Mouse (Mus musculus): ENCODE measurements at regions not wholly inside any gene's neighbourhood (a gene's known extent, or its start where the extent isn't known, plus 50 kb on each side); places are given as distances from the start of the nearest gene placed in this dataset.
A peak's percentile ranks its signal among the peaks of the same experiment; 100 is the strongest.
"Not testable (repeated sequence)": the region's sequence is repeated elsewhere in the genome, so short reads cannot be mapped to it uniquely, and the experiment has no call there.

DNA sequence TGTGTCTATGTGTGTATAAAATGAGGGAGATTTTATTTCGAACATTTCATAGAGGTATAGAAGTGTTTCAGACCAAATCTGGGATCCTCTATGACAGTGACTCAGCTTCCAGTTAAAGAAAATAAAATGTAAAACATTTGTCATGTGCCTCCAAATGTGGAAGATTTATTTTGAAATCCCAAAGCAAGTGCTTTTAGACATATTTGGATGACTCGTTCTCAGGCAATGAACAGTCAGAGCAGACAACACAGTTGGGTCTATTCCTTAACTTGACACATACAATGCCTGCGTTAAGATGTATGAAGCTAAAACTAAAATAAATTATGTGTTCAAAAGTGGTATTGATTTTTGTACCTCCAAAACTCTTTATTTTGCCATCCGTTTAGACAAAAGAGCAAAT is 830.4 kb upstream of the Grm7 start:
- no peak for DNase-seq (ENCODE audit: extremely low spot score in 1 of 2, low spot score in 2 of 2)
- intact Hi-C loops (cut with DNase I): no loop called here

DNA sequence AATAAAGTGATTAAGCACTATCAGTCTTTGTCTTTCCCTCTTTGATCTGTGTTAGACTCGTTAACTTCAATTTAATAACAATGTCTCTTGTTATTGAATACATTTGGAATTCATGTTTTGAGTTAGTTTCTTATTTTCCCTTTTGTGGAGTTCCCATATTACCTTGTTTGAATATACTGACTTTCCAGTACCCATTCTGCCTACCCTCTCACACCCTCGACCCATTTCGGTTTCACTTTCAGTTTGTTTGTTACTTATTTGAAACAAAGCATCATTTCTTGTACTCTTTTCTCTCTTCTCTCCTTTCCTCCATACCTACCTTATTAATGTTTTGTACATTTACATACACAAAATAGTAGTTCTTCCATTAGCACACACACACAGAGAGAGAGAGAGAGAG is 797.1 kb upstream of the Grm7 start:
- no peak for DNase-seq (ENCODE audit: extremely low spot score in 1 of 2, low spot score in 2 of 2)
- intact Hi-C loops (cut with DNase I): no loop called here

DNA sequence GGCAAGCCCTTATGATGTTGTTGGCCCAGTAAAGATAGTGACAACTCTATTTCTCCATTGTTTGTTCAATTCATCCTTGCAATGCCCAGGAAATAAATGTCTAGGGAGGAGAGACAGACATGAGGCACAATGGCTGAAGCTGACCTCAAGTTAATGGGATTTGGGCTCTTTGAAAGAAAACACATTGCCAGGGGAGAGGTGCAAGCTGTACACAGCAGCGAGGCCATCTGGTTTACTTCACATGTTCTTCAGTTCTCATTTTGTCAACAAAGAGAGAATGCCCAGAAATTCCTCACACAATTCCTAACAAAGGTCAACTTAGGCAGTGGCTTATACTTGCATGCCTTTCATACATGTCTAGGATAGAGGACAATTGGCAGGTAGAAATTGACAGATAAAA is 789.6 kb upstream of the Grm7 start:
- no peak for DNase-seq (ENCODE audit: extremely low spot score in 1 of 2, low spot score in 2 of 2)
- intact Hi-C loops (cut with DNase I): no loop called here

DNA sequence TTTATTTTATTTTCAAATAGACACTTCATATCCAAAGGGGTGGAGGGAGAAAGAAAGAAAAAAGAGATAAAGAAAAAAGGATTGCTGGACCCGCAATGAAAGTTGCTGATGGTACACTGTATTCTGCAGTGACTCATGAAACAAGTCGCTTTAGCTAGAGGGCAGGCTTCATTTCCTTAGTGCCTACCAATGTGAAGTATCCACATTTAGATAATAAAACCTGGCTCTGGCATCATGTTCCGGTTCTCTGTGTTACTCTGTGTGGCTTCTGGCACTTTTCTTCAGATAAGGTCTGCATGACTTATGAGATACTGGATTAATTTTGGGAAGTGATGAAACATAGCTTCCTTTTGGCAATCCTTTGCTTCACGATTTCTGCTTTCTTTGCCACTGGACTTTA is 782.0 kb upstream of the Grm7 start:
- intact Hi-C loops (cut with DNase I): no loop called here
- no peak for DNase-seq (ENCODE audit: extremely low spot score in 1 of 2, low spot score in 2 of 2)

DNA sequence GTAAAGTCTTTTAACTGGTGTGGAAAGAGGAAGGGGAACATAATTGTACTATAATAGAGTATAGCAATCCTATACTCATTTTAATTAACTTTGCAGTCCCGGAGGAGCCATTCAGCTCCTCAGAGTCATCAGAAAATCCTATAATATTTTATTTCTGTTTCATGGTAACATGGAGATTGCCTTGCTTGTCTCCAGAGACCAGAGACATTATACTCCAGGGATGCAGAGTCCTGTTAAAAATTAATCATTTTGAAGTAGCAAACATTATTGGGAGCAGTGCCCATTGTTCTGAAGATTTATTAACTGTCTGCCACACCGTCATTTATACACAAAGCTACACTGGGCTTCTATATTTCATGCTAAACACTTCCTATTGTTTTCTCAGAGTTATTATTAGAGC is 771.2 kb upstream of the Grm7 start:
- intact Hi-C loops (cut with DNase I): no loop called here

DNA sequence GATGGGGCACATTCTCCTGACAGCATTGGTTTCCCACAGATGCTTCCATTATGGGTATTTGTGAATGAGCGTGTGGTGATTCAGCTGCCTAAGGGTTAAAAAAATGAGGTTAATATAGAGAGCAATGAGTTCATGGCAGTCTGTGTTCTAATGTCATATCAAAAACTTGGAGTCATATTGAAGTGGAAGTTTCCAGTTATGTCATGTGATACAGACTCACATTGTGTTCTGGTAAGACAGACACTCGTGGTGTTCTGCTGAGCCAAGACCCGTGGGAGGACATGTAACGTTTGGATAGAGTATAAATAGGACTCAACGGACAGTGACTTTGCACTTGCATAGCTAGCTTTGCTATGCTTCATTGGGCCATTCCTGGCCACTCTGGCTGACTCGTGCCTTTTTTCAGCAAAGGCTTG is 770.7 kb upstream of the Grm7 start:
- intact Hi-C loops (cut with DNase I): no loop called here
- DNase-seq (ENCODE audit: extremely low spot score in 1 of 2, low spot score in 2 of 2): no peak

More for the DNA sequence above, 771.2 kb upstream of the Grm7 start:
- no peak for DNase-seq (ENCODE audit: extremely low spot score in 1 of 2, low spot score in 2 of 2)

DNA sequence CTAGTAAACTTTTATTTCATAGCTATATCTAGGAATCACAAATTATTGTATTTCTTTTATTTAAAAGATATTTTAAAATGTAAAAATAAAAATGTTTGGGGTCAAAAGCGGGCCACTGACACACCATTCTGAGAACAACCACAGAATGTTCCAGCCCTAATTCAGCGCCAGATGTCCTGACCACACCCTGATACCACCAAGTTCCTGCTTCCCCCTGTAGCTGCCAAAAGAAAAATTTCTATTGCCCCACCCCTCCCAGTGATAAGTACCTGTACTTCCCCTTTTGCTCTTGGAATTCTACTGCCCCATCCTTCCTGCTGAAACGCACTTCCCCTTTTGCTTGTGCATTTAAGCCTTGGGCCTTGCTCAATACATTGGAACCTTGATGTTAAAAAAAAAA is 769.8 kb upstream of the Grm7 start:
- intact Hi-C loops (cut with DNase I): not testable (repeated sequence)

DNA sequence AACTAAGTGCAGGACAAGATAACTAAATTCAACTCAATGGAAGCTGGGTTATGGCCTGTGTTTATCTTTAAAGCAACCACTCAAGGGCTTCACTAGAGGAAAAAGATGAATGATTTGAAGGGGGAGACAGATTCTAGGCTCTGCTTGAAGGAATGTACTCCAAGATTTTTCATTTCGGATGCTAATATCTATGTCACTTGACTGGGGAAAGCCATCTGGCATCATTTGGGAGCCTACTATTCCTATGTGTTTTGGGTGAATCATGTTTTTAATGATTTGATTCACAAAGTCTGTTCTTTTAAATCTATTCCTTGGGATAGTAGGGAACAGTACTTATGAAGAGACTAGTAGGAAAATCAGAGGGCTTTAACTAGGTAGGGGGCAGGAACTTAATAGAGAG is 766.2 kb upstream of the Grm7 start:
- intact Hi-C loops (cut with DNase I): no loop called here
- no peak for DNase-seq (ENCODE audit: extremely low spot score in 1 of 2, low spot score in 2 of 2)

More for the DNA sequence above, 769.8 kb upstream of the Grm7 start:
- not testable (repeated sequence) for DNase-seq (ENCODE audit: extremely low spot score in 1 of 2, low spot score in 2 of 2)

DNA sequence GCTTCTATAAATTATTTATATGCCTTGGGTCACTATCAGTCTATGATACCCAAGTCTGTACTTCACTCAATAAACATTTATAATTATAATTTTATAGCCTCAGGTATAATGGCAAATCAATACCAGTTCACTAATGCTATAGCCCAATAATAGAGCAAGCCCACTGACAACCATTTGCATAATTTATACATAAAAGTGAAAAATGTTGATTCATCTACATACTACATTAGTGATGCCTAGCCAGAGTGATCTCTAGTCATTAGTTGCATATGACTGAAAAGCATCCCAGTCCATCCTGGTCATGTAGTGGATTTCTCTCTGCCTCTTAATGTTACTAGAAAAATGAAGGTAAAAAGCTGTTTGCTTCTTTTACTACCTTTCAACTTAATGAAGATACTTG is 721.6 kb upstream of the Grm7 start:
- no peak for DNase-seq (ENCODE audit: extremely low spot score in 1 of 2, low spot score in 2 of 2)
- intact Hi-C loops (cut with DNase I): no loop called here

DNA sequence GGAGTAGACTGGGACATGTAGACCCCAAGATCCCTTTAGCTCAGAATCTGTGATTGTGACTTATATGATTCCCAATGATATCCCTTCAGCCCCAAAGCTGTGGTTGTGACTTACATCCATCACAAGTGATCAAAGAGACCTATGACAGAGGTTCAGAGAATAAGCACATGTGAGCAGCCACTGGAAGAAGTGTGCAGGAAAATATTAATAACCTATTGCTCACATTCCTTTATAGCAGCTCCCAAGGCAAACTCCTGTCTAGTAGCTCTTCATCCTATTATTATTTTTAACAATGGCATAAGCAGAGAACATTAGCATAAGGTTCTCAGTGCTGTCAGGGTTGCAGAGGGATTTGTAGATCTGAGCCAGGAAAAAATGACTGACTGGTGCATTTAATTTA is 696.9 kb upstream of the Grm7 start:
- intact Hi-C loops (cut with DNase I): no loop called here
- DNase-seq (ENCODE audit: extremely low spot score in 1 of 2, low spot score in 2 of 2): no peak

DNA sequence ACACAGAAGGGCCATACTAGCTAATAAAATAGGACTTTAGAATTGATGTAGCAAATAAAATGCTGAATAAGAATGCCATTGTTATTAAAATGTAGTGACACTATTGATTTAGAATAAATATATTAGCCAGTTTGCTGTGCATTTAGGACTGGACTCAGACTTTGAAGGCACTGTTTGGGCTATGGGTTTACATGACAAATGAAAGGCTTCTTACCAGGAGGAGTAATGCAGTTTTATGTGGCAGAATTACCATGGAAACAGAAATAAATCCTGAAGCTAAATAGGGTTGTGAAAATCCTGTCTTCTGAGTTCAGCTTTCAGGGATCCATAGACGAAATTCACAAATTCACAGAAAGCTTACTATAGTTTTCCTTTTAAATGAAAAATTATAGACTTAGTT is 696.5 kb upstream of the Grm7 start:
- peak in 1 of 2 experiments; percentile 7 for DNase-seq (ENCODE audit: extremely low spot score in 1 of 2, low spot score in 2 of 2)
- intact Hi-C loops (cut with DNase I): no loop called here

DNA sequence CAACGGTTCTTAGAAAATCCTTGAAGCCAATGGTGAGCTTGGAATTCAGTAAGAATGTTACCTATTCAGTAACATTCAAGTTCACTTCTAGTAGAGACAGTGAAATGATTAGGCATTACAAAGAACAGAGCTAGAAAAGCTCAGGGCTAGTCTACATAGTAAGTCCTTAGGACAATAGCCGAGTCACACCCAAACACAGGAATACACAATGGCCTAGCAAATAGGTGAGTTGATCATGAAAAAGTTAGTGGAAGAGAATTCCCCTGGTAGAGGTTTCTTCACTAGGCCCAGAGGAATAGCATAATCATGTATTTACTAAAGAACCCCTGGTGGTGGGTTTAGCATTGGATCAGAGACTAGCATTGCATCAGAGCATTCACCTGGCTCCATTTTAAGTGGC is 687.5 kb upstream of the Grm7 start:
- intact Hi-C loops (cut with DNase I); DNase-seq (ENCODE audit: extremely low spot score in 1 of 2, low spot score in 2 of 2): not testable (repeated sequence)

Data from left cerebral cortex, postnatal 10 days (tissue).